Mouse (Mus musculus): Measurements from ENCODE around the gene Snx1. TPM values are rescaled to one million over a fixed set of nuclear protein-coding genes. Genes with fewer than 3 reads are reported as not detected.

Gene Snx1
- total and polyA plus RNA-seq, 3 experiments = 83.9 to 189 (median 113) TPM

- Histone ChIP-seq H3K4me3 (ENCODE audit: control insufficient read depth in 1 of 2, insufficient read depth in 1 of 2, low read depth in 2 of 2, low read length in 2 of 2) (no peak overlapping the region), H3K36me3 (ENCODE audit: control insufficient read depth in 1 of 2, insufficient read depth in 2 of 2, low read length in 2 of 2) (peaks cover 0 to 8% of the 10 kb centered on the region in 2 experiments; a peak in 2 of 4 replicates), H3K9me3 (replicated peaks; ENCODE audit: insufficient read depth, low read length) (no peaks in the 10 kb centered on the region), H3K9ac (ENCODE audit: control insufficient read depth, low read depth, low read length, poor library complexity, severe bottlenecking) (no peak overlapping the region), H3K4me1 (ENCODE audit: control insufficient read depth in 1 of 2, insufficient read depth in 2 of 2, low read length in 2 of 2) (no peaks in the 10 kb centered on the region), H3K79me2 (ENCODE audit: control insufficient read depth, insufficient read depth, low read length, poor library complexity) (no peaks in the 10 kb centered on the region), H3K27me3 (ENCODE audit: control insufficient read depth in 1 of 2, insufficient read depth in 2 of 2, low read length in 2 of 2) (no peaks in the 10 kb centered on the region), H3K27ac (ENCODE audit: control insufficient read depth, low read depth, low read length) (no peak overlapping the region)
- DNase-seq (ENCODE audit: low read depth, low spot score) = no peak
- TF ChIP-seq HCFC1 (IDR thresholded peaks at IDR 0.05; ENCODE audit: low read depth, low read length) (no peak), TAL1 (IDR thresholded peaks at IDR 0.05; ENCODE audit: low read length) (no peak), USF2 (IDR thresholded peaks at IDR 0.05; ENCODE audit: borderline replicate concordance in 1 of 2, insufficient read depth in 1 of 2, low read depth in 1 of 2, low read length in 2 of 2) (no peak), GATA1 (IDR thresholded peaks at IDR 0.05; ENCODE audit: low read depth, low read length) (no peak), RAD21 (IDR thresholded peaks at IDR 0.05; ENCODE audit: low read depth, low read length) (no peak), ZKSCAN1 (IDR thresholded peaks at IDR 0.05; ENCODE audit: low read depth, low read length) (no peak), USF1 (IDR thresholded peaks at IDR 0.05; ENCODE audit: low read depth, low read length) (no peak), MAZ (IDR thresholded peaks at IDR 0.05; ENCODE audit: low read depth, low read length) (no peak), TBP (IDR thresholded peaks at IDR 0.05; ENCODE audit: low read depth, low read length) (no peak), EP300 (IDR thresholded peaks at IDR 0.05; ENCODE audit: low read depth in 1 of 2, low read length in 2 of 2) (no peak), SIN3A (IDR thresholded peaks at IDR 0.05; ENCODE audit: low read length) (no peak), RCOR1 (IDR thresholded peaks at IDR 0.05; ENCODE audit: low read depth, low read length) (no peak), MYC (IDR thresholded peaks at IDR 0.05; ENCODE audit: low read depth, low read length) (no peak), MEF2A (IDR thresholded peaks at IDR 0.05; ENCODE audit: extremely low read depth, insufficient replicate concordance, low read depth, low read length, poor library complexity, severe bottlenecking) (no peak), POLR2A (IDR thresholded peaks at IDR 0.05; ENCODE audit: control insufficient read depth in 1 of 2, insufficient read depth in 1 of 2, low read depth in 1 of 2, low read length in 2 of 2, poor library complexity in 1 of 2) (no peak), ZMIZ1 (IDR thresholded peaks at IDR 0.05; ENCODE audit: low read depth, low read length) (no peak)
Observed at GRCm38 (mm10) chr9:66142265-66142664, 15.9 kb upstream of the Snx1 start.

- DNase-seq (ENCODE audit: low read depth, low spot score) = no peak
- Histone ChIP-seq H3K79me2 (ENCODE audit: control insufficient read depth, insufficient read depth, low read length, poor library complexity) (no peaks in the 10 kb centered on the region), H3K27me3 (ENCODE audit: control insufficient read depth in 1 of 2, insufficient read depth in 2 of 2, low read length in 2 of 2) (no peaks in the 10 kb centered on the region), H3K27ac (ENCODE audit: control insufficient read depth, low read depth, low read length) (no peak overlapping the region), H3K4me3 (ENCODE audit: control insufficient read depth in 1 of 2, insufficient read depth in 1 of 2, low read depth in 2 of 2, low read length in 2 of 2) (no peak overlapping the region), H3K9me3 (replicated peaks; ENCODE audit: insufficient read depth, low read length) (no peaks in the 10 kb centered on the region), H3K9ac (ENCODE audit: control insufficient read depth, low read depth, low read length, poor library complexity, severe bottlenecking) (no peak overlapping the region), H3K36me3 (ENCODE audit: control insufficient read depth in 1 of 2, insufficient read depth in 2 of 2, low read length in 2 of 2) (peaks cover 0 to 21% of the 10 kb centered on the region in 2 experiments; a peak in 2 of 4 replicates), H3K4me1 (ENCODE audit: control insufficient read depth in 1 of 2, insufficient read depth in 2 of 2, low read length in 2 of 2) (no peaks in the 10 kb centered on the region)
- TF ChIP-seq CTCF (IDR thresholded peaks at IDR 0.05 in 2 of 3, conservative IDR thresholded peaks at IDR 0.05 in 1 of 3; ENCODE audit: control insufficient read depth in 1 of 3, insufficient read depth in 1 of 3, low read depth in 2 of 3, low read length in 3 of 3, poor library complexity in 1 of 3, severe bottlenecking in 1 of 3) (no peak), BHLHE40 (IDR thresholded peaks at IDR 0.05; ENCODE audit: borderline replicate concordance, low read depth, low read length) (no peak), HCFC1 (IDR thresholded peaks at IDR 0.05; ENCODE audit: low read depth, low read length) (no peak), NRF1 (IDR thresholded peaks at IDR 0.05; ENCODE audit: insufficient read depth, low read depth, low read length, poor library complexity, severe bottlenecking) (no peak), CHD2 (IDR thresholded peaks at IDR 0.05; ENCODE audit: low read length) (no peak), POLR2A (IDR thresholded peaks at IDR 0.05; ENCODE audit: control insufficient read depth in 1 of 2, insufficient read depth in 1 of 2, low read depth in 1 of 2, low read length in 2 of 2, poor library complexity in 1 of 2) (no peak), CHD1 (IDR thresholded peaks at IDR 0.05; ENCODE audit: low read depth, low read length) (no peak), USF1 (IDR thresholded peaks at IDR 0.05; ENCODE audit: low read depth, low read length) (no peak), ETS1 (IDR thresholded peaks at IDR 0.05; ENCODE audit: low read depth, low read length) (no peak), RAD21 (IDR thresholded peaks at IDR 0.05; ENCODE audit: low read depth, low read length) (no peak), GABPA (IDR thresholded peaks at IDR 0.05; ENCODE audit: low read depth, low read length) (no peak), ZKSCAN1 (IDR thresholded peaks at IDR 0.05; ENCODE audit: low read depth, low read length) (no peak), MAX (IDR thresholded peaks at IDR 0.05; ENCODE audit: low read length) (no peak), EP300 (IDR thresholded peaks at IDR 0.05; ENCODE audit: low read depth in 1 of 2, low read length in 2 of 2) (no peak), MYB (IDR thresholded peaks at IDR 0.05; ENCODE audit: low read depth, low read length) (no peak), ELF1 (IDR thresholded peaks at IDR 0.05; ENCODE audit: low read depth, low read length) (no peak), NELFE (IDR thresholded peaks at IDR 0.05; ENCODE audit: low read depth, low read length) (no peak), MAZ (IDR thresholded peaks at IDR 0.05; ENCODE audit: low read depth, low read length) (no peak)
Observed at GRCm38 (mm10) chr9:66138193-66138592, 11.8 kb upstream of the Snx1 start.
